Mouse (Mus musculus): ENCODE results near the gene Gm34302. TPM values are rescaled to one million over a fixed set of nuclear protein-coding genes. Genes with fewer than 3 reads are reported as not detected.

Gm34302 gene
- not detected in 2 replicates for polyA plus RNA-seq (2012; rRNA removed; ENCODE audit: low replicate concordance)

GRCm38 (mm10) chr3:63483726-63484125, at the start of gene Gm34302:
Gm34302 (minus strand) TSS chr3:63483879.

Other genes starting within 250 kb of the Gm34302 start
- 5.9 and 9.0 TPM in 2 replicates for gene Mme, start 242.3 kb downstream of the Gm34302 start, polyA plus RNA-seq (2012; rRNA removed; ENCODE audit: low replicate concordance)

Measured in duodenum, adult 2 months (tissue).